Mouse (Mus musculus) stomach, embryonic 14.5 days (tissue): ENCODE results near the gene Cryl1. TPM values are rescaled to one million over a fixed set of nuclear protein-coding genes. Genes with fewer than 3 reads are reported as not detected.

ENCODE experiments used
- ATAC-seq: fragments of 200-750 bp; cut with Nextera tagmentation; 2 replicates; pipeline ENCODE4 v1.8.0; 2017; ENCODE audit warnings: low read depth, moderate TSS enrichment; ENCODE audit not compliant: insufficient number of reproducible peaks, insufficient read depth, low FRiP score
- H3K27ac ChIP-seq: fragments of 300-500 bp; sonication (generic); 2 replicates; pipeline ENCODE4 v1.5.1; 2014; ENCODE audit warnings: mild to moderate bottlenecking, low read length, moderate library complexity, mixed read lengths
- H3K27me3 ChIP-seq: fragments of 300-500 bp; sonication (generic); 2 replicates; pipeline ENCODE4 v1.6.1; 2014; ENCODE audit warnings: low read length, control low read depth, mixed read lengths; ENCODE audit not compliant: control insufficient read depth, insufficient read depth
- H3K36me3 ChIP-seq: fragments of 300-500 bp; sonication (generic); 2 replicates; pipeline ENCODE4 v1.6.1; 2014; ENCODE audit warnings: mild to moderate bottlenecking, control low read depth, low read length, moderate library complexity, mixed read lengths; ENCODE audit not compliant: control insufficient read depth, insufficient read depth
- H3K4me1 ChIP-seq: fragments of 300-500 bp; sonication (generic); 2 replicates; pipeline ENCODE4 v1.6.1; 2014; ENCODE audit warnings: low read length, control low read depth, mixed read lengths; ENCODE audit not compliant: control insufficient read depth, insufficient read depth
- H3K4me2 ChIP-seq: fragments of 300-500 bp; sonication (generic); replicated peaks from 2 replicates; pipeline ENCODE4 v1.6.1; 2014; ENCODE audit warnings: low read depth, low read length, control low read depth
- H3K4me3 ChIP-seq: fragments of 300-500 bp; sonication (generic); 2 replicates; pipeline ENCODE4 v1.5.1; 2014; ENCODE audit warnings: low read depth, low read length, control low read depth
- H3K9ac ChIP-seq: fragments of 300-500 bp; sonication (generic); replicated peaks from 2 replicates; pipeline ENCODE4 v1.6.1; 2014; ENCODE audit warnings: low read depth, mild to moderate bottlenecking, control low read depth, low read length, moderate library complexity, mixed read lengths
- H3K9me3 ChIP-seq: fragments of 300-500 bp; sonication (generic); 2 replicates; pipeline ENCODE4 v1.6.1; 2016; ENCODE audit warnings: low read depth, low read length, control low read depth; ENCODE audit not compliant: control insufficient read depth
- whole genome bisulfite sequencing: fragments of 180-500 bp; shearing (Covaris S2); extraction: QIAGEN DNeasy Blood & Tissue Kit; methylation state at CpG from one replicate; pipeline ENCODE4 v1.1.7; 2014; 5-methylcytosine and 5-hydroxymethylcytosine counted together
- polyA plus RNA-seq: library from polyadenylated mRNA; unstranded; fragments of >200 nt; fragmentation: Nextera tagmentation; extraction: Ambion mirVana; gene quantifications from 2 replicates; pipeline ENCODE4 v1.2.1, GENCODE M21; 2014

Gene Cryl1
- polyA plus RNA-seq, 1 experiment from 2014 or later: 31.9 TPM

DNA sequence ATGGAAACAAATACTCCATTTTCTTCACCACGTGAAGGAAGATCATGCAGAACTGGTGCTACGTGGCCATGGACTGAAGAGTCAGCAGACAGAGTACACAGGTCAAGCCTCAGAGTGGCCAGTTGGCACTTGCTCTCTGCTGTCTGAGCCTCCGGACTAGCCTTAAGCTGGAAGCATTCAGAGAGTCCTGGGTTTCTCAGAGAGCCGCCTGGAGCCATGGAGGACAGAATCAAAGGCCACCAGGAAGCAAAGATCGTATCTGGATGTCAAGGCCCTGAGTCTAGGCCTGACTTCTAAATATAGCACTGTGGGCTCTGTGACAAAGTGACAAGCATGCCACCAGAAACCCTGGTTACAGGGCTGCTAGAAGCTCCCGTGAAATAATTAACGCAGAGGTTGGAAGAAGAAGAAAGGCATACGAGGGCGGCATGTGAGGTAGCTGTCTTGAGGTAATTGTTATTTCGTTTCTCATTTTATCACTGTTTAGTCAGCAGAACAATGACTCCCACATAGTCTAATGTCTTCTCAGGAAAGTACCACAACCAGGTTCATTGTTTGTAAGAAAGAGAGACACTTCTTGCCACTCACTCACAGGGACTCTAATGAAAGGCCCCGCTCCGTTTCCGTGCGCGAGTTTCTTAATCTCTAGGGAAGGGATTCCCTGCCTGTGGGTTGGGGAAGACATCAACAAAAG, 55.1 kb downstream of the Cryl1 start:
- peaks cover 7% of the 10 kb centered on the region; the same call in 1 of the 2 replicates for H3K4me1 ChIP-seq
- no peaks in the 10 kb centered on the region for H3K36me3 ChIP-seq
- H3K4me3 ChIP-seq: no peak overlapping the region
- ATAC-seq: no peak
- no peak overlapping the region for H3K9ac ChIP-seq
- no peaks in the 10 kb centered on the region for H3K27me3 ChIP-seq
- H3K4me2 ChIP-seq: no peak overlapping the region
- no peaks in the 10 kb centered on the region for H3K9me3 ChIP-seq
- H3K27ac ChIP-seq: no peak overlapping the region
- 77% methylated on average over 15 of the region's 15 CpGs for WGBS

DNA sequence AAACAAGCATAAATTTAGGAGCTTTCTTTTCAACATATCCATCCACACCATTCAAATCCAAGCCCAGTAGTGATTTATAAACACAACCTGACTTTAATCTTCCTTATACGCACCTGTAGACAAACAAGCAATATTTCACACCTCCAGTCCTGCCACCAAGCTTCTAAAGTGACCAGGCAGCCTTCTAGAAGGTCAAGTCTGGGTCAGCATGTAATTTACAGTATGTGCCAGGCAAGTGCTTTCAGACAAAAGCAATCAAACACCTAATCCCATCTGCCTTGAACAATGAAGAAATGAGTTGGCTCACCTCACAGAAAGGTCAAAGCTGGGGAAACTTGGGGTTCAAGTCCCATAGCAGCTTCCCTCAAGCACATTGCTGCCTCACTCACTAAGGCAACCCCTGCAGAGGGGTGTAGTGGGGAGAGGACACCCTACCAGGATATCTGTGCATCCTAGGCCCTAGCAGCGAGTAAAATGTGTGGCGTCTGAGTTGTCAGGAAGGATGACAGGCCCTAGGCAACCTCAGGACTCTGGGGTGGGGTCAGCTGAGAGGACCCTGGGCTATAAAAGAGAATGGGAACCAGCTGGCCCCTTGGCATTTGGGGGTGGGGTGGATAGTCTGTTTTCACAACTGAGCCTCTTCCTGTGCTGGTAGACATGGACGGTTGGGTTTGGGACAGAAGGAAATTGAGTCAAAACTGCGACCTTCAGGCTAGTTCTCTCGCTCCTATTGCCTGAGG, 55.8 kb downstream of the Cryl1 start:
- WGBS: 66% methylated on average over 6 of the region's 6 CpGs
- no peak overlapping the region for H3K9ac ChIP-seq
- no peaks in the 10 kb centered on the region for H3K27me3 ChIP-seq
- no peak overlapping the region for H3K27ac ChIP-seq
- no peak overlapping the region for H3K4me2 ChIP-seq
- H3K36me3 ChIP-seq: no peaks in the 10 kb centered on the region
- no peaks in the 10 kb centered on the region for H3K9me3 ChIP-seq
- H3K4me3 ChIP-seq: no peak overlapping the region
- ATAC-seq: no peak
- H3K4me1 ChIP-seq: peaks cover 7% of the 10 kb centered on the region; the same call in 1 of the 2 replicates

DNA sequence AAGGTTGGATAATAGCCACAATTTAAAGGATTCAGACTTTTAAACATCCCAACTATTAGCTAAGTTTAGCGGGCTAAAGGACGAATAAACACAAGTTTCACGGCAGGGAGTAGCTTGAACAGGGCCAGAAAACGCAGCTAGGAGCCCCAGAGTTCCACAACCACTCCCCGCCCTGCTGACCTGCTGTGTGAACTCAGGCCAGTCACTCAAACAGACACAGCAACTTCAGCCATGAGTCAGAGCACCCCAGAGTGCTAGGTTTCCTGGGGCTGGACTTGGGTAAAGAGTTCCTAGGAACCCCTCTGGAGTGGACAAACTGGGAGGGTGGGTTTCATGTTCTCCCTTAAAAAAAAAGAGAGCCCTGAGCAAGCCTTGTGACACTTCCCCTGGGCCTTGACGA, 59.7 kb downstream of the Cryl1 start:
- WGBS: 33% methylated on average over 6 of the region's 6 CpGs
- H3K27ac ChIP-seq: no peak overlapping the region
- H3K9ac ChIP-seq: no peak overlapping the region
- H3K9me3 ChIP-seq: no peaks in the 10 kb centered on the region
- no peak overlapping the region for H3K4me3 ChIP-seq
- no peaks in the 10 kb centered on the region for H3K36me3 ChIP-seq
- H3K4me1 ChIP-seq: peaks cover 7% of the 10 kb centered on the region; the same call in 1 of the 2 replicates
- H3K27me3 ChIP-seq: no peaks in the 10 kb centered on the region
- H3K4me2 ChIP-seq: no peak overlapping the region
- no peak for ATAC-seq

DNA sequence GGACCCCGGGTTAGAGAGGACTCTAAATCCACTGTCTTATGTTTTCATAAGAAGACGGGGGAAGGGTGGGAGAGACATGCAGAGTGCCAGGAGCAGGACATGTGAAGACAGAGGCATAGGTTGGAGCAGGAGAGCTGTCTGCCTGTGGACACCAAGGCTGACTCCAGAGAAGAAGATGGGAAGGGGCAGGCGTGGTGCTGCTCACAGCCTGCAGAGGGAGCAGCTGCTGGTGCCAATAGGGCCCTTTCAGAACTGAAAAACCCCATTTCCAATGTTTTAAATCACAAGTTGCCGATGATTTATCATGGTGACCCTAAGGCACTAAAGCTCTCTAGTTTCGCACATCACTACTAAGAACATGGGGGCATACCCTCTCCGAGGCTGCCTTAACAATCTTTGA, 63.5 kb downstream of the Cryl1 start:
- no peaks in the 10 kb centered on the region for H3K9me3 ChIP-seq
- no peak overlapping the region for H3K4me2 ChIP-seq
- H3K9ac ChIP-seq: no peak overlapping the region
- H3K36me3 ChIP-seq: no peaks in the 10 kb centered on the region
- H3K4me1 ChIP-seq: peaks cover 7% of the 10 kb centered on the region; the same call in 1 of the 2 replicates
- H3K27ac ChIP-seq: no peak overlapping the region
- 76% methylated on average over 6 of the region's 6 CpGs for WGBS
- no peak for ATAC-seq
- H3K4me3 ChIP-seq: no peak overlapping the region
- H3K27me3 ChIP-seq: no peaks in the 10 kb centered on the region

DNA sequence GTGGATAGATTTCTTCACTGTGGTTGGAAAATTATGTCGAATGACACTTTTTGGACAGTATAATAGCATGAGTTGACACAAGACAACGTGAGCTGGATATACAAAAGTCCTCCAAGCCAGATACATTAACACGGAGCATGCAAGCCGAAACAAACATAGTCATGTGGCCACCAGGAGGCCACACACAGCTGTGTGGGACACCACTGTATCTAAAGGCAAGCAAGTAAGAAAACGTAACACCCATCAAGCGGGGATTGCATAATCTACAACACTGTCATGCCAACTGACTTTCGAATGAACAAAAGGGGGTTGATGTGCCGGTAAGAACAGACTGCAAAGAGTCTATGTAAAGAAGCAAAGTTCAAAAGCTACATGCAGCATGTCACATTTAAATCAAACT, 65.8 kb downstream of the Cryl1 start:
- 73% methylated on average over 8 of the region's 8 CpGs for WGBS
- ATAC-seq: no peak
- H3K9me3 ChIP-seq: no peaks in the 10 kb centered on the region
- no peaks in the 10 kb centered on the region for H3K27me3 ChIP-seq
- no peak overlapping the region for H3K4me2 ChIP-seq
- H3K36me3 ChIP-seq: no peaks in the 10 kb centered on the region
- no peak overlapping the region for H3K4me3 ChIP-seq
- no peak overlapping the region for H3K9ac ChIP-seq
- no peaks in the 10 kb centered on the region for H3K4me1 ChIP-seq
- no peak overlapping the region for H3K27ac ChIP-seq

DNA sequence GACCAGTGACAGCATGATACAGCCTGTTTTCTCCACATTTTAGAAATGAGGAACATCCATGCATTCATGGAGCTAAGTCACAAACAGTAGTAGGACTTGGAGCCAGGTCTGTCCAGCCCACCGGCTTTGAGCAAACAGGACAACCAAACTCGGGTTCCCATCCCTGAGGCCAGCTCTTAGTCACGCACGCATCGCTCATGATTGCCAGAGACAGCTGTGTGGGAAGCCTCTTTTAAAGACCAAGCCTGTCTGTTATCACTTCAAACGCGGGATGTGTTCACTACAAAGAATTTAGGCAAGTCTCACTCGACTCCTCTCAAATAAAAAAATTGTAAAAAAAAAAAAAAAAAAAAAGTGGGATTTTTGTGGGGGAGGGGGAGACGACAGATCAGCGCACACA, 67.2 kb downstream of the Cryl1 start:
- no peak overlapping the region for H3K9ac ChIP-seq
- H3K27ac ChIP-seq: no peak overlapping the region
- WGBS: 75% methylated on average over 10 of the region's 10 CpGs
- no peak for ATAC-seq
- no peaks in the 10 kb centered on the region for H3K9me3 ChIP-seq
- no peaks in the 10 kb centered on the region for H3K27me3 ChIP-seq
- H3K4me3 ChIP-seq: no peak overlapping the region
- no peaks in the 10 kb centered on the region for H3K36me3 ChIP-seq
- H3K4me1 ChIP-seq: no peaks in the 10 kb centered on the region
- no peak overlapping the region for H3K4me2 ChIP-seq

DNA sequence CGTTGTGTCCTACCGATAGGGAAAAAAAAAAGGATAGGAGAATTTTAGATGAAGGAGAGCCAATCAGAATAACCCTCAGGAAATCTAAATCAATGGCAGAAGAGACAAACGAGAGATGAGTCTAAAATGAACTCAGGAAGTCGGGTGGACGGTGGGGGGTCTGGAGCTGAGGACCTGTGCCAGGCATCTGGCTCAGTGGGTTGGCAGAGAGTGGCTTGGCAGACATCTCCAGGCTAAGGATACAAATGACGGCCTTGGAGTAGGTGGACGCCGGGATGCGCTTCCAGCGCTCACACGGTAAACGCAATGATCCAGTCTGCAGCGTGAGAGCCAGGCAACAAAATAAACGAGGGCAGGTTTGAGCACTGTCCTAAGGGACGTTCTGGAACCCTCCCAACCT, 68.7 kb downstream of the Cryl1 start:
- H3K27me3 ChIP-seq: no peaks in the 10 kb centered on the region
- H3K4me3 ChIP-seq: no peak overlapping the region
- H3K9me3 ChIP-seq: no peaks in the 10 kb centered on the region
- H3K27ac ChIP-seq: no peak overlapping the region
- WGBS: 85% methylated on average over 15 of the region's 15 CpGs
- no peaks in the 10 kb centered on the region for H3K4me1 ChIP-seq
- ATAC-seq: no peak
- H3K4me2 ChIP-seq: no peak overlapping the region
- no peak overlapping the region for H3K9ac ChIP-seq
- H3K36me3 ChIP-seq: no peaks in the 10 kb centered on the region

DNA sequence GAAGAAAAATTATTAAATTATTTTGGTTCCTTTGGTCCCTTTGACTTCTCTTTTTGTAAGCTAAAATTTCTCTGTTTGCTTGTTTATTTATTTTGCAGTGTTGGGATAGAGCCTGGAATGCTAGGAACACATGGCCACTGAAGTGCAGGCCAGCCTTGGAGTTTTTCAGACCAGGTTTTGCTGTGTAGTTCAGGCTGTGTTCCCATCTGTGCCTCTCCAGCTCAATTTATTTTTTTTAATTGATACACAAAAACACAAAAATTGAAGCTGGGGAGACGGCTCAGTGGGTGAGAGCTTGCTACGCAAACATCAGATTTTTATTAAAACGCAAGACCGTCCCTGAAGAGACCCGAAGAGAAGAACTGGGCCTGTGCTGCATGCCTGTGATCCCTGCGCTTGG, 71.6 kb downstream of the Cryl1 start:
- H3K4me2 ChIP-seq: no peak overlapping the region
- ATAC-seq: no peak
- no peak overlapping the region for H3K9ac ChIP-seq
- H3K4me1 ChIP-seq: no peaks in the 10 kb centered on the region
- 91% methylated on average over 6 of the region's 6 CpGs for WGBS
- no peaks in the 10 kb centered on the region for H3K9me3 ChIP-seq
- H3K4me3 ChIP-seq: no peak overlapping the region
- no peaks in the 10 kb centered on the region for H3K27me3 ChIP-seq
- no peak overlapping the region for H3K27ac ChIP-seq
- no peaks in the 10 kb centered on the region for H3K36me3 ChIP-seq
